Mouse (Mus musculus) adrenal gland, postnatal 36 days (tissue): Measurements from ENCODE around the gene Anxa5. TPM values are rescaled to one million over a fixed set of nuclear protein-coding genes. Genes with fewer than 3 reads are reported as not detected.

ENCODE experiments used
- DNase-seq, 2 experiments: peaks; one replicate each; pipeline ENCODE4 v3.0.0; 2021; ENCODE audit warnings: mixed read lengths in 1 of 2
- microRNA-seq: library from miRNA; unstranded; fragments of <30 nt; microRNA quantifications from one replicate; pipeline ENCODE4 v1.2.0, GENCODE M21; 2021
- total RNA-seq, 2 experiments: library from RNA; stranded (reverse); gene quantifications; 2 replicates each; pipeline ENCODE4 v1.2.3; 2021

Anxa5 gene
- total RNA-seq, 2 experiments from 2014 or later, result 585 to 650 TPM

GRCm38 (mm10) chr3:36449292-36450165 is 26.2 kb downstream of the Anxa5 start:
- DNase-seq, result no peak

- no peak for DNase-seq
These were observed 28.8 kb downstream of the Anxa5 start for GRCm38 (mm10) chr3:36446918-36447317.

- peak in 1 of 2 experiments; percentile 27 for DNase-seq
These were observed 29.2 kb downstream of the Anxa5 start for GRCm38 (mm10) chr3:36446506-36446905.

GRCm38 (mm10) chr3:36446041-36446440 is 29.7 kb downstream of the Anxa5 start:
- DNase-seq, result no peak

GRCm38 (mm10) chr3:36442426-36442825 is 33.3 kb downstream of the Anxa5 start:
- DNase-seq, result peak in 1 of 2 experiments; percentile 44

GRCm38 (mm10) chr3:36440280-36440679 is 35.4 kb downstream of the Anxa5 start:
- DNase-seq, result no peak

- no peak for DNase-seq
These were observed 45.3 kb downstream of the Anxa5 start for GRCm38 (mm10) chr3:36430360-36430759.

GRCm38 (mm10) chr3:36427386-36427785 is 48.3 kb downstream of the Anxa5 start:
- DNase-seq, result no peak

GRCm38 (mm10) chr3:36409456-36409855 is 66.2 kb downstream of the Anxa5 start:
- DNase-seq, result no peak

- DNase-seq, result no peak
These were observed 68.7 kb downstream of the Anxa5 start for GRCm38 (mm10) chr3:36406967-36407366.

GRCm38 (mm10) chr3:36406340-36406739 is 69.4 kb downstream of the Anxa5 start:
- peak; percentile 23 to 32 for DNase-seq

- DNase-seq, result no peak
These were observed 73.8 kb downstream of the Anxa5 start for GRCm38 (mm10) chr3:36401900-36402299.

GRCm38 (mm10) chr3:36400657-36401056 is 75.0 kb downstream of the Anxa5 start:
- no peak for DNase-seq

Small RNAs within 50 kb of the gene (microRNA-seq; reads per million reads assigned to microRNA genes)
- gene Mir7009, result 2.0 reads per million

Other genes with a start within 250 kb of the Anxa5 start
- gene 1810062G17Rik, start within 50 bp of the Anxa5 start, total RNA-seq, result 1 to 10 TPM in 1 of 2 experiments, under 1 TPM in 1; 0.79 to 2.5 TPM
- gene Gm11549, start 45.9 kb upstream of the Anxa5 start, total RNA-seq, result not detected
- gene Exosc9, start 76.7 kb upstream of the Anxa5 start, total RNA-seq, result 10 to 100 TPM; 32.9 to 35.3 TPM
- gene Ccna2, start 96.3 kb upstream of the Anxa5 start, total RNA-seq, result 1 to 10 TPM; 7.2 to 7.3 TPM
- 10 to 100 TPM in 1 of 2 experiments, 1 to 10 TPM in 1; 7.9 to 10.7 TPM for gene Bbs7, start 137.6 kb upstream of the Anxa5 start, total RNA-seq
- 1 to 10 TPM; 2.1 to 2.6 TPM for gene Trpc3, start 214.3 kb upstream of the Anxa5 start, total RNA-seq